Mouse (Mus musculus) urinary bladder, postnatal 4 days (tissue): Measurements from ENCODE around the gene Magel2.

ENCODE experiments used
- DNase-seq, 2 experiments: peaks; one replicate each; pipeline ENCODE4 v3.0.0; 2021 to 2022; ENCODE audit warnings: low spot score in 2 of 2

Magel2 gene

GRCm38 (mm10) chr7:62423210-62423609 lies 46.4 kb downstream of the Magel2 start:
- DNase-seq, result no peak

GRCm38 (mm10) chr7:62428337-62428736 lies 51.5 kb downstream of the Magel2 start:
- no peak for DNase-seq
